Mouse (Mus musculus) lung, embryonic 14.5 days (tissue): ENCODE results near the gene Hist1h3a. TPM values are rescaled to one million over a fixed set of nuclear protein-coding genes. Genes with fewer than 3 reads are reported as not detected.
"Not testable (repeated sequence)": the region's sequence is repeated elsewhere in the genome, so short reads cannot be mapped to it uniquely, and the experiment has no call there.

Experiments
- ATAC-seq: fragments of 200-750 bp; cut with Nextera tagmentation; 2 replicates; pipeline ENCODE4 v1.8.0; 2017; ENCODE audit warnings: mild to moderate bottlenecking, moderate TSS enrichment, moderate library complexity; ENCODE audit not compliant: insufficient read depth
- DNase-seq: peaks from one replicate; pipeline ENCODE4 v3.0.0-alpha.2; 2015
- H3K27ac ChIP-seq: fragments of 300-500 bp; sonication (generic); 2 replicates; pipeline ENCODE4 v1.5.1; 2014; ENCODE audit warnings: low read depth, mild to moderate bottlenecking, moderate library complexity
- H3K27me3 ChIP-seq: fragments of 300-500 bp; sonication (generic); 2 replicates; pipeline ENCODE4 v1.6.1; 2014; ENCODE audit warnings: low read length, control low read depth; ENCODE audit not compliant: insufficient read depth
- H3K36me3 ChIP-seq: fragments of 300-500 bp; sonication (generic); 2 replicates; pipeline ENCODE4 v1.6.1; 2014; ENCODE audit warnings: control low read depth; ENCODE audit not compliant: insufficient read depth
- H3K4me1 ChIP-seq: fragments of 300-500 bp; sonication (generic); 2 replicates; pipeline ENCODE4 v1.6.1; 2014; ENCODE audit warnings: antibody characterized with exemption, control low read depth; ENCODE audit not compliant: insufficient read depth
- H3K4me2 ChIP-seq: fragments of 300-500 bp; sonication (generic); 2 replicates; pipeline ENCODE4 v1.6.1; 2014; ENCODE audit warnings: mild to moderate bottlenecking
- H3K4me3 ChIP-seq: fragments of 300-500 bp; sonication (generic); 2 replicates; pipeline ENCODE4 v1.5.1; 2014; ENCODE audit warnings: low read depth, low read length
- H3K9ac ChIP-seq: fragments of 300-500 bp; sonication (generic); 2 replicates; pipeline ENCODE4 v1.6.1; 2014
- H3K9me3 ChIP-seq: fragments of 300-500 bp; sonication (generic); 2 replicates; pipeline ENCODE4 v1.6.1; 2016; ENCODE audit warnings: low read depth, low read length, control low read depth
- CTCF ChIP-seq: IDR thresholded peaks from 2 replicates; pipeline ENCODE4 v1.5.1; 2016; ENCODE audit warnings: antibody characterized with exemption, low read depth
- WGBS: fragments of 180-500 bp; shearing (Covaris S2); extraction: QIAGEN DNeasy Blood & Tissue Kit; methylation state at CpG from one replicate; pipeline ENCODE4 v1.1.7; 2014; 5-methylcytosine and 5-hydroxymethylcytosine counted together
- polyA plus RNA-seq: library from polyadenylated mRNA; unstranded; fragments of >200 nt; fragmentation: Nextera tagmentation; extraction: Ambion mirVana; gene quantifications from 2 replicates; pipeline ENCODE4 v1.2.1, GENCODE M21; 2014

Hist1h3a gene
- 7.4 and 9.2 TPM in 2 replicates for polyA plus RNA-seq

GRCm38 (mm10) chr13:23761871-23762821, at the start of gene Hist1h3a:
Hist1h3a (minus strand) TSS chr13:23762386.
- Histone ChIP-seq H3K27ac (peak within 1 kb of the TSS; percentile 99), H3K4me3 (peak within 1 kb of the TSS; percentile 54), H3K4me2 (peak within 1 kb of the TSS; percentile 90), H3K9ac (peak within 1 kb of the TSS; percentile 76)
- H3K9me3 ChIP-seq, H3K36me3 ChIP-seq, H3K4me1 ChIP-seq, H3K27me3 ChIP-seq: not testable (repeated sequence)
- WGBS = under 1% methylated on average over 26 of the region's 52 CpGs
- DNase-seq = peak; percentile 93
- ATAC-seq = peak; percentile 71

- Histone ChIP-seq H3K27ac (no peak within 1 kb of the TSS), H3K4me3 (no peak within 1 kb of the TSS), H3K27me3 (no peaks in the 10 kb centered on the region), H3K4me1 (no peaks in the 10 kb centered on the region), H3K4me2 (no peak within 1 kb of the TSS), H3K9me3 (no peaks in the 10 kb centered on the region), H3K36me3 (no peaks in the 10 kb centered on the region), H3K9ac (no peak within 1 kb of the TSS)
- no peak for TF ChIP-seq CTCF
- 63% methylated on average over 15 of the region's 15 CpGs for WGBS
- peak; percentile 23 for DNase-seq
- ATAC-seq = no peak
These were observed 44.4 kb upstream of the Hist1h3a start, which contains the start of gene Slc17a2 for GRCm38 (mm10) chr13:23806422-23807052. Slc17a2 (plus strand) TSS chr13:23806993.

- Histone ChIP-seq H3K9me3 (no peaks in the 10 kb centered on the region), H3K9ac (no peak overlapping the region), H3K27me3 (no peaks in the 10 kb centered on the region), H3K27ac (no peak overlapping the region), H3K4me2 (no peak overlapping the region), H3K4me1 (no peaks in the 10 kb centered on the region), H3K4me3 (no peak overlapping the region), H3K36me3 (no peaks in the 10 kb centered on the region)
- DNase-seq (no peak), ATAC-seq (no peak)
- 64% methylated on average over 2 of the region's 2 CpGs for WGBS
- TF ChIP-seq CTCF = no peak
These were observed 42.3 kb upstream of the Hist1h3a start for GRCm38 (mm10) chr13:23804532-23804931.

- Histone ChIP-seq H3K4me2 (no peak overlapping the region), H3K9ac (no peak overlapping the region), H3K36me3 (no peaks in the 10 kb centered on the region), H3K9me3 (no peaks in the 10 kb centered on the region), H3K4me1 (no peaks in the 10 kb centered on the region), H3K27me3 (no peaks in the 10 kb centered on the region), H3K4me3 (no peak overlapping the region), H3K27ac (no peak overlapping the region)
- ATAC-seq (no peak), DNase-seq (peak; percentile 12)
- 73% methylated on average over 5 of the region's 5 CpGs for WGBS
- TF ChIP-seq CTCF = no peak
These were observed 37.2 kb upstream of the Hist1h3a start for GRCm38 (mm10) chr13:23799405-23799804.

GRCm38 (mm10) chr13:23792520-23792919, 30.3 kb upstream of the Hist1h3a start:
- no peak for ATAC-seq
- Histone ChIP-seq H3K36me3 (no peaks in the 10 kb centered on the region), H3K4me2 (no peak overlapping the region), H3K9ac (no peak overlapping the region), H3K4me1 (no peaks in the 10 kb centered on the region), H3K9me3 (no peaks in the 10 kb centered on the region), H3K27ac (no peak overlapping the region), H3K27me3 (no peaks in the 10 kb centered on the region), H3K4me3 (no peak overlapping the region)
- peak; percentile 87 for TF ChIP-seq CTCF
- DNase-seq = peak; percentile 92
- 39% methylated on average over 2 of the region's 2 CpGs for WGBS

GRCm38 (mm10) chr13:23779025-23779424, 16.8 kb upstream of the Hist1h3a start:
- TF ChIP-seq CTCF = no peak
- ATAC-seq (no peak), DNase-seq (no peak)
- no peak overlapping the region for H3K4me2 ChIP-seq
- no peaks in the 10 kb centered on the region for H3K36me3 ChIP-seq
- H3K9me3 ChIP-seq = no peaks in the 10 kb centered on the region
- no peak overlapping the region for H3K27ac ChIP-seq
- H3K27me3 ChIP-seq = no peaks in the 10 kb centered on the region
- no peak overlapping the region for H3K9ac ChIP-seq
- no peaks in the 10 kb centered on the region for H3K4me1 ChIP-seq
- WGBS = 74% methylated on average over 4 of the region's 4 CpGs
- H3K4me3 ChIP-seq = no peak overlapping the region

- H3K9me3 ChIP-seq = no peaks in the 10 kb centered on the region
- ATAC-seq = no peak
- H3K9ac ChIP-seq = no peak overlapping the region
- no peak for DNase-seq
- no peaks in the 10 kb centered on the region for H3K4me1 ChIP-seq
- TF ChIP-seq CTCF = no peak
- no peaks in the 10 kb centered on the region for H3K27me3 ChIP-seq
- H3K27ac ChIP-seq = no peak overlapping the region
- no peak overlapping the region for H3K4me3 ChIP-seq
- no peaks in the 10 kb centered on the region for H3K36me3 ChIP-seq
- H3K4me2 ChIP-seq = no peak overlapping the region
- WGBS = 89% methylated on average over 7 of the region's 7 CpGs
These were observed 16.2 kb upstream of the Hist1h3a start for GRCm38 (mm10) chr13:23778339-23778738.
